Mouse (Mus musculus) ES-E14 (cell line): ENCODE measurements around the gene Sp1. TPM values are rescaled to one million over a fixed set of nuclear protein-coding genes. Genes with fewer than 3 reads are reported as not detected.

ENCODE experiments used
- DNase-seq: peaks from one replicate; pipeline ENCODE4 v3.0.0-alpha.2; 2013; ENCODE audit warnings: low read depth, low spot score
- H3K27ac ChIP-seq: 2 replicates; pipeline ENCODE4 v1.5.1; 2012; ENCODE audit warnings: low read depth, mild to moderate bottlenecking, low read length, moderate library complexity, mixed read lengths; ENCODE audit not compliant: poor library complexity, insufficient read depth, severe bottlenecking
- H3K36me3 ChIP-seq: 2 replicates; pipeline ENCODE4 v1.6.1; 2012; ENCODE audit warnings: mild to moderate bottlenecking, low read length, moderate library complexity, mixed read lengths; ENCODE audit not compliant: control insufficient read depth, poor library complexity, insufficient read depth, severe bottlenecking
- H3K4me1 ChIP-seq, 2 experiments: fragments of 150-350 bp in 1 of 2; sonication (generic) in 1 of 2; 2 replicates each; pipeline ENCODE4 v1.6.1; 2012; ENCODE audit warnings: low read length in 2 of 2, mild to moderate bottlenecking in 1 of 2, mixed read lengths in 1 of 2; ENCODE audit not compliant: control insufficient read depth in 2 of 2, insufficient read depth in 2 of 2, poor library complexity in 1 of 2
- H3K4me3 ChIP-seq, 2 experiments: fragments of 150-350 bp in 1 of 2; sonication (generic) in 1 of 2; 2 replicates each; pipeline ENCODE4 v1.5.1; 2012; ENCODE audit warnings: low read length in 2 of 2, low read depth in 1 of 2, mild to moderate bottlenecking in 1 of 2, mixed read lengths in 1 of 2; ENCODE audit not compliant: insufficient read depth in 1 of 2, poor library complexity in 1 of 2, severe bottlenecking in 1 of 2
- H3K9ac ChIP-seq: 2 replicates; pipeline ENCODE4 v1.6.1; 2012; ENCODE audit warnings: low read depth, mild to moderate bottlenecking, low read length, mixed read lengths; ENCODE audit not compliant: poor library complexity, insufficient read depth, severe bottlenecking
- H3K9me3 ChIP-seq: fragments of 150-350 bp; sonication (generic); 2 replicates; pipeline ENCODE4 v1.6.1; 2012; ENCODE audit warnings: low read depth, mild to moderate bottlenecking, low read length; ENCODE audit not compliant: control insufficient read depth, insufficient read depth
- CHD2 ChIP-seq: IDR thresholded peaks from 2 replicates; pipeline ENCODE4 v1.6.1; 2014; ENCODE audit warnings: mild to moderate bottlenecking, low read depth, low read length, inconsistent platforms
- HCFC1 ChIP-seq: IDR thresholded peaks from 2 replicates; pipeline ENCODE4 v1.6.1; 2012; ENCODE audit warnings: low read length, inconsistent platforms, borderline replicate concordance; ENCODE audit not compliant: insufficient read depth
- MAFK ChIP-seq: IDR thresholded peaks from 2 replicates; pipeline ENCODE4 v1.6.1; 2014; ENCODE audit warnings: mild to moderate bottlenecking, low read depth, low read length, inconsistent platforms; ENCODE audit not compliant: insufficient read depth
- ZC3H11A ChIP-seq: IDR thresholded peaks from 2 replicates; pipeline ENCODE4 v1.6.1; 2012; ENCODE audit warnings: low read depth, mild to moderate bottlenecking, inconsistent platforms, low read length, borderline replicate concordance
- ZNF384 ChIP-seq: IDR thresholded peaks from 2 replicates; pipeline ENCODE4 v1.6.1; 2012; ENCODE audit warnings: low read depth, low read length, inconsistent platforms
- in situ Hi-C, 2 experiments: fragments of 600-800 bp; cut with MboI; formaldehyde crosslinking; loops; one replicate each; pipeline ENCODE4 v1.15.1; 2025; ENCODE audit warnings: low sequenced_read_pairs in 2 of 2, inconsistent platforms in 1 of 2; ENCODE audit not compliant: unreplicated experiment in 2 of 2
- total RNA-seq: library from RNA; depleted of rRNA; stranded (reverse); fragments of 300-350 nt; gene quantifications from 2 replicates; pipeline ENCODE4 v1.2.3, GENCODE M21; 2012

Sp1 gene
- total RNA-seq, 1 experiment, result 93.4 TPM

DNA sequence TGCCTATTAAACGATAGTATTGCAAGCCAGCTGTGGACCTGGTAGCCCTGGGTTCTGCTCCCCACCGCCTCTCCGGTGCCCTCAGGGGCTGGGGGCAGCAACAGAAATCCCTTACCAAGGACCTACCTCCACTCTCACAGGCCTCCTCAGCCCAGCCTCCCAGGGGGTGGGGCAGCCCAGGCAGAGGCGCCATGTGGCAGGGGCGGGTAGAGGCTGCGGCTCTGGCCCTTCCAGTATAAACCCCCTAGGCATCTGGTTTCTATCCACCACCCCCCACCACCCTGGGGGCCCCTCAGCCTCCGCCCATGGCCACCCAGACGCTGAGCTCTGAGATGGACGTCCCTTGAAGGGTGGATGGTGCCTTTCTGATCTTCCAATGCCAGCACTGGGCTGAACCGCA, 35.2 kb upstream of the Sp1 start:
- Histone ChIP-seq H3K9me3 (no peaks in the 10 kb centered on the region), H3K4me1 (peaks cover 4 to 18% of the 10 kb centered on the region in 2 experiments; a peak in 3 of 4 replicates), H3K36me3 (no peaks in the 10 kb centered on the region), H3K27ac (no peak overlapping the region), H3K4me3 (peak overlapping the region; percentile 33 to 43; a peak in 2 of 4 replicates), H3K9ac (peak overlapping the region; percentile 57)
- no peak for DNase-seq
- in situ Hi-C loops, result no loop called here
- TF ChIP-seq MAFK (no peak), ZNF384 (no peak), CHD2 (no peak), HCFC1 (no peak)

DNA sequence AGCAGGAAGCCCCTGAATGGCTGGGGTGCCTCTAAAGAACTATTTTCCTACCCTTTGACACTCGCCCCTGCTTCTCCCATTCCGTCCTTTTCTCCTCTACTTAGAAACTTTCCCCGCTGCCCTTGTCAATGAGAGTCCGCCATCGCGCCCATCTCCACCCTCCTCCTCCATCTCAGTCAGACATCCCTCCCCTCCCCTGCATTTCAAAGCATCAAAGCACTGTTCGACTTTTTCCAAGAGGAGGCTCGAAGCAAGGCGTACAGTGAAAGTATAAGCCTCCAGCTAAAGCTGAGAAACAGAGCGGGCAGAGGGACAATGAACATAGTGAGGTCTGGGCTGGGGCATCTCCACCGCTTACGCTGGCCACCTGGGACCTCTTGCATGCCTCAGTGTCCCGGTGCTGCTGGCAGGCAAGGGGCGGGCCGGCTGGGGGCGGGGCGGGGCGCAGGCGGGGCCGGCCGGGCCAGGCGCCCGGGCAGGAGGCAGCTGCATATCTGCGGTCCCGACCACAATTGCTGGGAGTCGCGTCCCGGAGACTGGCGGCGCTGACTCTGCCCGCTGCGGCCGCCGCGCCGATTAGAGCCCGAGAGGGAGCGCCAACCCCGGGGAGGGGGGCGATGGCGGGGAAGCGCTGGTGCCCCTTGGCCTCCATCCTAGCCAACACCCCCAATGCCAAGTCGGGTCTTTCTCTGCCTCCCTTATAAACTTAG, 29.3 kb upstream of the Sp1 start:
- Histone ChIP-seq H3K4me1 (peaks cover 3 to 8% of the 10 kb centered on the region in 2 experiments; a peak in 3 of 4 replicates), H3K4me3 (peak overlapping the region; percentile 80 to 85), H3K27ac (no peak overlapping the region), H3K9me3 (no peaks in the 10 kb centered on the region), H3K9ac (peak overlapping the region; percentile 63), H3K36me3 (no peaks in the 10 kb centered on the region)
- TF ChIP-seq MAFK, result 0 out of 2 replicates have a peak, but pooled peaks have one; percentile 6
- TF ChIP-seq ZNF384, result no peak
- in situ Hi-C loops, result no loop called here
- no peak for DNase-seq

DNA sequence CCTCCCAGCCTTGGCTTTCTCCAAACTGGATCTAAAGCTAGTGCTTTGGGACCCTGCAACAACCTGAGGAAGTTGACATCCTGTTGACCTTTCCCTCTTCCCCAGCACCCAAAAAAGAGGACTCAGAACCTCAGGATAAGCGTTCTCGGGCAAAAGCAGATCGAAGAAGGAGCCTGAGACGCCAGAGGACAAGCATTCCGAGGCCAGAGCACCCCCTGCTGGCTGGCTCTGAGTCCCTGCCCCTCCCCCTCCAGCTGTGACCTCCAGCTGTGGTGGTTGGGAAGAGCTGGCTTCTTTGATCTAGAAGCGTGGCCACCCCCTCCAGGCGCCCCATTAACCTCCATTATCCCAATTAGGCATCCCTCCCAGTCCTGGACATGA, 28.8 kb upstream of the Sp1 start:
- peak; percentile 91 for DNase-seq
- H3K36me3 ChIP-seq, result no peaks in the 10 kb centered on the region
- peak overlapping the region; percentile 80 to 85 for H3K4me3 ChIP-seq
- H3K9ac ChIP-seq, result peak overlapping the region; percentile 63; the same call in 1 of the 2 replicates
- TF ChIP-seq MAFK (no peak), ZC3H11A (no peak), ZNF384 (no peak), CHD2 (peak; percentile 52; the same call in 1 of the 2 replicates), HCFC1 (peak; percentile 45; the same call in 1 of the 2 replicates)
- H3K4me1 ChIP-seq, result peaks cover 3 to 11% of the 10 kb centered on the region in 2 experiments; a peak in 3 of 4 replicates
- H3K9me3 ChIP-seq, result no peaks in the 10 kb centered on the region
- no peak overlapping the region for H3K27ac ChIP-seq
- in situ Hi-C loops, result no loop called here

DNA sequence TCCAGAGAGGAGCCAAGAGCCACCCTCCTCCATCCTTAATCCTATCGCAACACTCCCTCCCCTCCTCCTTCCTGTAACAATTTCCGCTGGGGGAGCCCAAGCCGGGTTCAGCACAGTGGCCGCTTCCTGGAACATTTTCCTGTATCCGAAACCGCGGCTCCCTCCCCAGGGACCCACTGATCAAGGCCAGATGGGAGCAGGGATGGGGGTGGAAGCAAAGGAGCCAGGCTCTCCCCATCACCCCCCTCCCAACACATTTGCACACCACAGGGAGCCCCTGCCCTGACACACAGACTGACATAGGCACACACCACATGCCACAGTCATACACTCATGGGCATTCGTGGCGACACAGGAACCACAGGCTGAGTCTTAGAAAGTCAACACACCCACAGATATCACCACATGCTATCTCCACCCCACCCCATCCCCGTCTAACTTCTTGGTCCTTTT, 28.1 kb upstream of the Sp1 start:
- Histone ChIP-seq H3K4me1 (peaks cover 3 to 11% of the 10 kb centered on the region in 2 experiments; a peak in 3 of 4 replicates), H3K4me3 (peak overlapping the region in 1 of 2 experiments; percentile 14; a peak in 1 of 4 replicates), H3K27ac (no peak overlapping the region), H3K9me3 (no peaks in the 10 kb centered on the region), H3K36me3 (no peaks in the 10 kb centered on the region), H3K9ac (0 out of 2 replicates have a peak overlapping the region, but pooled peaks have one; percentile 12)
- no peak for TF ChIP-seq MAFK
- TF ChIP-seq ZNF384, result no peak
- no peak for TF ChIP-seq ZC3H11A
- no peak for DNase-seq
- in situ Hi-C loops, result no loop called here

DNA sequence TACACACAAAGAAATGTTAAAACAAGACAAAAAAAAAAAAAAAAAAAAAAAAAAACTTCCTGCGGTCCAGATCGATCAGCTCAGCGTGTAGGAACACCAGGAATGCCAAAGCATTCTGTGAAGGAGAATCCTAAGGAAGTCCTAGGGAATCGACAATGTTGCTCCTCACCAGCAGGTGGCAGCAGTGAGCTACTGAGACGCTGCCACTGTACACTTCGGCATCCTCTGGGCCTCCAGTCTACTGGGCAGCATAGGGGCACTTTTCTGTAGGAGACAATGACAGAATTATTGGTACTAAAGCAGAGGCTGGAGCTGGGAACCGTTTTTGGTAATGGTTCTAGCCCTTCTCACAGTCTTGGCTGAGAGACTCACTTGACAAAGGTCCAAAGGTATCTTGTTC, 24.4 kb upstream of the Sp1 start:
- no peak overlapping the region for H3K9ac ChIP-seq
- H3K9me3 ChIP-seq, result no peaks in the 10 kb centered on the region
- in situ Hi-C loops, result no loop called here
- no peak overlapping the region for H3K27ac ChIP-seq
- DNase-seq, result peak; percentile 77
- H3K36me3 ChIP-seq, result no peaks in the 10 kb centered on the region
- H3K4me3 ChIP-seq, result no peak overlapping the region
- H3K4me1 ChIP-seq, result peaks cover 0 to 16% of the 10 kb centered on the region in 2 experiments; a peak in 2 of 4 replicates
- TF ChIP-seq CHD2, result no peak
- peak; percentile 93 for TF ChIP-seq ZNF384
- 0 out of 2 replicates have a peak, but pooled peaks have one; percentile 38 for TF ChIP-seq HCFC1
- peak; percentile 87; the same call in 1 of the 2 replicates for TF ChIP-seq ZC3H11A
